Mouse (Mus musculus): ENCODE data around the gene Sbk2. TPM values are rescaled to one million over a fixed set of nuclear protein-coding genes. Genes with fewer than 3 reads are reported as not detected.
A peak's percentile ranks its signal among the peaks of the same experiment; 100 is the strongest.

Sbk2 gene
- polyA plus RNA-seq, 1 experiment: 0.22 TPM

- no peak for DNase-seq (ENCODE audit: extremely low spot score in 1 of 2, low spot score in 1 of 2)
Measured at GRCm38 (mm10) chr7:4953815-4954445, 10.3 kb downstream of the Sbk2 start.

DNA sequence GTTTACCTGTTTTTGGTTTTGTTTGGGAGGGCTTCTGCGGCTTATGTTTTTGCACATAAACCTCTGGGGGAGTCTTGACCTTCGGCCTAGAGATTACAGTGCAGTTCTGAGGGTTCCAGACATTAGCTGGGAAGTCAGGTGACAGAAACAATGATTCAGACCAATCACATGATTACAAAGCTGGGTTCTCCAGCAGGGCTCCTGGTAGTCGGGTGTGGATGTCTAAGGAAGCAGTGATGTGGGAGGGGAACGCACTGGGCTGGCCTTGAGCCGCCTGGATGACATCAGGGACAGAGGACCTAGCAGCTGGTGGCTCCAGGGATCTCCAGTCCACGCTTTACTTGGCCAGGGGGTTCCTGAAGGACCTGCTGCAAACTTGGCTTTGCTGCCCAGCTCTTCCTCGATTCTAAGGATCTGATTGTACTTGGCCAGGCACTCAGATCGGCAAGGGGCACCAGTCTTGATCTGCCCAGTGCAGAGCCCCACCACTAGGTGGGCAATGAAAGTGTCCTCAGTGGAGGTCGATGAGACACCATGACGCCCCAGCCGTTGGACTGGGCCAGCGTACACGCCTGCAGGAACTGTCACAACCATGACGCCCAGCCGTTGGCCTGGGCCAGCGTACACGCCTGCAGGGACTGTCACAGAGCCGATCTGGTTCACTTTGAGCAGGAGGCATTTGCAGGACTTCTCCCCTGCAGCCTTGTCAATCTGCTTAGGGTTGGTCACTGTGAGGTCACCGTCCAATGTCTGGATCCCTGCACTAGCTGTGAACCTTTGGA is 13.5 kb downstream of the Sbk2 start:
- DNase-seq (ENCODE audit: extremely low spot score in 1 of 2, low spot score in 1 of 2): no peak

- DNase-seq (ENCODE audit: extremely low spot score in 1 of 2, low spot score in 1 of 2): no peak
Measured at GRCm38 (mm10) chr7:4948386-4948785, 15.8 kb downstream of the Sbk2 start.

GRCm38 (mm10) chr7:4947855-4948254 is 16.4 kb downstream of the Sbk2 start:
- peak in 1 of 2 experiments; percentile 23 for DNase-seq (ENCODE audit: extremely low spot score in 1 of 2, low spot score in 1 of 2)

DNA sequence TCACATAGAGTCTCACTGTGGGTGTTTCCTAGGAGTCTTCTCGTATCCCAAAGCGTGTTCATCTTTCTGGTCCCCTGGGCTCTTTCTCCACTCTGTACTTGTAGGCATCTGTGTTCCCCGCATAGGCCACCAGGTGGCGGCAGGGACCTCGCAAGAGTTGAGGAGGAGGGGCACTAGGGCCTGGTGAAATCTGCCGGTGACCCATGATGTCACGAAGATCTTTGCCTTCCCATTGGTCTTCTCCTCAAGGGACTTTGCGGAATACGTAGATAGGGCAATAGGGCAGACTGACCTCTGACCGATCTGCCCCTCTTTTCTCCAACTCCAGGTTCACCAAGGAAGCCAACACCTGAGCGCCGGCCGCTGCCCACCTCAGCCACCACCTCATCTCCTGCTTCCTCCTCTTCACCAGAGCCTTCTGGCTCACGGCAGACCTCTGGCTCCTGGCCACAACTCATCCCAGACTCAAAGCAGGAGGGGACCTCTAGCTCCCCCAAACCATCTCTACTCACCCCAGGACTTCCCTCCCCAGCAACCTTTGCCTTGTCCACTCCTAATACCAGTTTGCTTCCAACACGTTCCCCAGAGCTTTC is 20.9 kb downstream of the Sbk2 start:
- peak; percentile 91 to 98 for DNase-seq (ENCODE audit: extremely low spot score in 1 of 2, low spot score in 1 of 2)

DNA sequence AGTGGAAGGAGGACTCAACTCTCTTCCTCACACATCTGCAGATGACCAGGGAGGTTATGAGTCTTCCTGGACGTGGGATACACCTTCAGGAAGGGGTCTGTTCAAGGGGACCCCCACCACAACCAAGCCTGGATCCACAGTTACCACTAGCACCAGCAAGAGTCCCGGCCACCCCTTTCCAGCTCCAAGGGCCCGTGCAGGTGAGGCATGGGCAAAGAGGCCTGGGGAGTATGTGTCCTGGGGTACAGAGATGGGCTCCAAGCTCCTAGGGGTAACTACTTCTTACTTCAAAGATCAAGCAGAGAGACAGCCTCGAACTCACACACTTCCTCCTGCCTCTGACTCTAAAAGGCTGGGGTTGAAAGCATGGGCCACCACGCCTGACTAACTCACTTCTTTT is 21.5 kb downstream of the Sbk2 start:
- no peak for DNase-seq (ENCODE audit: extremely low spot score in 1 of 2, low spot score in 1 of 2)

- peak in 1 of 2 experiments; percentile 89 for DNase-seq (ENCODE audit: extremely low spot score in 1 of 2, low spot score in 1 of 2)
Measured at GRCm38 (mm10) chr7:4940068-4940479, 24.1 kb downstream of the Sbk2 start.

DNA sequence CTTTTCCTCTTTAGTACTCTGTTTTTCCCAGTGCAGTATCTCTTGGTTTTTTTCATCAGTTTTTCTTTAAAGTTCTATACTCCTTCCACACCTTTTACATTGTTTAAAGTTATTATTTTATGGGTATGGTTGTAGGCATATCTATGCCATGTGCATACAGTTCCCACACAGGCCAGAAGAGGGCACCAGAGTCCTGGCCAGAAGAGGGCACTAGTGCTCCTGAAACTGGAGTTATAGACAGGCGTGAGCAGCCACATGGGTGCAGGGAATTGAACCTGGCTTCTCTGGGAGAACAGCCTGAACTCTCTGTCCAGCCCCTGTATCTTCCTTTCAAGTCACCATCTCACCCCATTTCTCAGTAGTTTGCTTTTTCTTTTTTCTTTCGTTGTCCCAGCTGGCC is 25.8 kb downstream of the Sbk2 start:
- peak in 1 of 2 experiments; percentile 80 for DNase-seq (ENCODE audit: extremely low spot score in 1 of 2, low spot score in 1 of 2)

GRCm38 (mm10) chr7:4937392-4937791 is 26.8 kb downstream of the Sbk2 start:
- DNase-seq (ENCODE audit: extremely low spot score in 1 of 2, low spot score in 1 of 2): no peak

DNA sequence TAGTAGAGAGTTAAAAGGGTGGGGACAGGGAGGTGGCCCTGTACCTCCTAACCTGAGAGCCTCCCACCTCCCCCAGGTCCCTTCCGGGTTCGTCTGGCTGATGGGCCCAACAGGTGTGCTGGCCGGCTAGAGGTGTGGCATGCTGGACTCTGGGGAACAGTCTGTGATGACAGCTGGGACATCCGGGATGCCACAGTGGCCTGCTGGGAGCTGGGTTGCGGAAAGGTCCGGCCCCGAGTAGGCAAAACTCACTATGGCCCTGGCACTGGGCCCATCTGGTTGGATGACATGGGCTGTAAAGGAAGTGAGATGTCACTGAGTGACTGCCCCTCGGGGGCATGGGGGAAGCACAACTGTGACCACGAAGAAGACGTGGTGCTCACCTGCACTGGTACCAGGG is 27.4 kb downstream of the Sbk2 start:
- DNase-seq (ENCODE audit: extremely low spot score in 1 of 2, low spot score in 1 of 2): no peak

DNA sequence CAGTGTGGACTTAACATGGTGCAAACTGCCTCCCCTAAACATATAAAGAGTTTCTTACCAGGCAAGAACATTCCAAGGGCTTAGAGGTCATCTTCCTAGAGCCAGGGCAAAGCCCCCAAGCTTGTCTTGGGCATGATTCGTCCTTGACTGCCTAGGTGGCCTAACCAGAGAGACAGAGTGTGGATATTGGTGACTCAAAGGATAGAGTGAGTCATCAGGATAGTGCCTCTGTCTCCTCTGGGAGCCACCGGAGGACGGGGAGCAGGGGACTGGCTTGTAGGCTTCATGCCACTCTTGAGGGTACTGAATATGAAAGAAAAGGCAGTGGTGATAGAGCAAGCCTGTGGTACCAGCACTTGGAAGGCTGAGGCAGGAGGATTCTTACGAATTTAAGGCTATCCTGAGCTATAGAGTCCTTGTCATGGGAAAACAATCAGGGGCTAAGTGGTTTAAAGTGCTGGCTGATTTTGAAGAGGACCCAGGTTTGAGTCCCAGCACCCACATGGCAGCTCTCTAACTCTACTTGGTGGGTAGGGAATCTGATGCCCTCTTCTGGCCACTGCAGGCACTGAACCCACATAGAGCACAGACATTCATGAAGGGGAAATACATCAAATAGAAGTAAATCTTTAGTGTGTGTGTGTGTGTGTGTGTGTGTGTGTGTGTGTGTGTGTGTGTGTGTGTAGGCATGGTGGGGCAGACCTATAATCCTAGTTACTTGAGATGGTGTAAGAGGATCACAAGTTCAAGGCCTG is 29.9 kb downstream of the Sbk2 start:
- no peak for DNase-seq (ENCODE audit: extremely low spot score in 1 of 2, low spot score in 1 of 2)

DNA sequence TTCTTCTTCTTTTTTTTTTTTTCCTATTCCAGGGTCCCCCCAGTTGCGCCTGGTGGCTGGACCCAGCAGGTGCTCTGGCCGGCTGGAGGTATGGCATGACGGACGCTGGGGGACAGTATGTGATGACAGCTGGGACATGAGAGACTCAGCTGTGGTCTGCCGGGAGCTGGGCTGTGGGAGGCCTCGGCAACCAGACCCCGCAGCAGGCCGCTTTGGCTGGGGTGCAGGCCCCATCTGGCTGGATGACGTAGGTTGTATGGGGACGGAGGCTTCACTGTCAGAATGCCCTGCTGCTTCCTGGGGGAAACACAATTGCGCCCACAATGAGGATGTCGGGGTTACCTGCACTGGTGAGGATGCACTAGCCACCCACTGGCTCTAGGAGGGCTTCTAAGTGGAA is 31.1 kb downstream of the Sbk2 start:
- DNase-seq (ENCODE audit: extremely low spot score in 1 of 2, low spot score in 1 of 2): no peak

GRCm38 (mm10) chr7:4928323-4928722 is 35.9 kb downstream of the Sbk2 start:
- DNase-seq (ENCODE audit: extremely low spot score in 1 of 2, low spot score in 1 of 2): no peak

DNA sequence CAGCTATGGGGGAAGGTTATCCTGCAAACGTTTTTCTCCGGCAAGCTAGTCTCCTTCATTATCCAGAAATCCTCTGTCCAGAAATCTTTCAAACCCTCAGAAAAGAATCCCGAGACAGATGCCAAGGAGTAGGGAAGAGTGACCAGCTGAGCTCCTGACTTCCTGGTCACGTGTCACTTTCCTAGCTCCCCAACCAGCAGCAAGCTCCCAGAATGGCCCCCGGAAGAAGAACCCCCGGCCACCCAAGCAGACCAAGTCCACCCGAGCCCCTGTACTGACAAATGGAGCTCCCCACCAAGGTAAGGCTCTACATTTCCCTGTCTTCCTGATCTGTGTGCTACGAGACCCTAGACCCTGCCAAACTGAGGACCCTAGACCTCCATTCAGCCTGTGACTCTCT is 36.5 kb downstream of the Sbk2 start:
- no peak for DNase-seq (ENCODE audit: extremely low spot score in 1 of 2, low spot score in 1 of 2)

DNA sequence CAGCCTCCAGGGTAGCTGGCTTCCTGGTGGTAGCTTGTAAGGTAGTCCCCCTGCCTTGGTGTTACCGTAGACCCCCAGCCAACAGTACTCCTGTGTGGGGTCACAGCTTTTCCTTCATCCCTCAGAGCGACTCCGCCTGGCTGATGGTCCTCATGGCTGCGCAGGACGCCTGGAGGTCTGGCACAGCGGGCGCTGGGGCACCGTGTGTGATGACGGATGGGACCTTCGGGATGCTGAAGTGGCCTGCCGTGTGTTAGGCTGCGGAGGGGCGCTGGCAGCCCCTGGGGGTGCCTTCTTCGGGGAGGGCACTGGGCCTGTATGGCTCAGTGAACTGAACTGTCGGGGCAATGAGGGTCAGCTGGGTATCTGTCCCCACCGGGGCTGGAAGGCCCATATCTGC is 37.4 kb downstream of the Sbk2 start:
- DNase-seq (ENCODE audit: extremely low spot score in 1 of 2, low spot score in 1 of 2): no peak

GRCm38 (mm10) chr7:4925441-4926381 is 38.5 kb downstream of the Sbk2 start, which contains the start of gene Ssc5d:
TSS of gene Ssc5d (plus strand) at chr7:4925785.
- no peak for DNase-seq (ENCODE audit: extremely low spot score in 1 of 2, low spot score in 1 of 2)

DNA sequence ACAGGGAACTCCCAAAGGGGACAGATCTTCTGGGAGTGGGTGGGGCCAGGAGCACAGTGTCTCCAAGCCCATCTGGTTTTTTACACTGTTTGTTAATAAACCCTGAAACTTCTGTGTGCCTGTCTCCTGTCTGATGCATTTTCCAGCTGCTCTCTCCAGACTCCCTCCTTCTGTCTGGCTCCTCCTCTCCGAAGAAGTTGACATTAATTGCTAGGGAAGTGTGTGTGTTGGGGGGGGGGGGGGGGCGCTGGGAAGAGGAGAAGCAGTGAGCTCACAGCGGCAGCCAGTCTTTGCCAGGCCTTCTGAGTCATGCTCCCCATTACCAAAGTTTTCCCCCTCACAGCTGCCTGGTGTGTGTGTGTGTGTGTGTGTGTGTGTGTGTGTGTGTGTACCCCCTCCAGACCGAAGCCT is 39.3 kb downstream of the Sbk2 start:
- DNase-seq (ENCODE audit: extremely low spot score in 1 of 2, low spot score in 1 of 2): peak in 1 of 2 experiments; percentile 52

GRCm38 (mm10) chr7:4924483-4924882 is 39.7 kb downstream of the Sbk2 start:
- no peak for DNase-seq (ENCODE audit: extremely low spot score in 1 of 2, low spot score in 1 of 2)

DNA sequence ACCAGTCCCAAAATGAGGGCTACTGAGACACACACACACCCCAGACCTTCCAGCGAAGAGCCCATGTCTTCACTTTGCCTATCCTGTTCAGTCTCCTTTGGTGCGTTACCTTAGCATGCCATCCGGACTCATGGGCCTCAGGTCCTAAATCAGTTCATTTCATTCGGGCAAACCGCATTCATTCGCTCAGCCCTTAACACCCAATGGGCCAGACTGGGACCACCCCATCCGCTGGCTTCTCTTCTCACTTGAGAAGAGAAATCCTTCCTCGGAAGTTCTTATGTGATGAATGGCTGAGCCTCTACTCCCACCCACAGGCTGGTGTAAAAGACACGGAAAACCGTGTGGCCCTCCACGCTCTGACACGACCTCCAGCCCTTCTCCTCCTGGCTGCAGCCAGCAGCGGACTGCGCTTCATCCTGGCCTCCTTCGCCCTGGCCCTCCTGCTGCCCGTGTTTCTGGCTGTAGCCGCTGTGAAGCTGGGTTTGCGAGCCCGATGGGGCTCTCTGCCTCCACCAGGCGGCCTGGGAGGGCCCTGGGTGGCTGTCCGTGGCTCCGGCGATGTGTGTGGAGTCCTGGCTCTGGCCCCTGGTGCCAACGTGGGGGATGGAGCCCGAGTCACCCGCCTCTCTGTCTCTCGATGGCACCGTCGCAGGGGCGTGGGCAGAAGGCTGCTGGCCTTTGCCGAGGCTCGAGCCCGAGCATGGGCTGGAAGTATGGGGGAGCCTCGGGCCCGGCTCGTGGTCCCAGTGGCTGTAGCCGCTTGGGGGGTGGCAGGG is 40.4 kb downstream of the Sbk2 start:
- peak in 1 of 2 experiments; percentile 56 for DNase-seq (ENCODE audit: extremely low spot score in 1 of 2, low spot score in 1 of 2)
